Mouse (Mus musculus) adrenal gland, adult 8-10 months (tissue): ENCODE measurements around the gene Tnpo1. TPM values are rescaled to one million over a fixed set of nuclear protein-coding genes. Genes with fewer than 3 reads are reported as not detected.

Experiments
- DNase-seq: peaks from one replicate; pipeline ENCODE4 v3.0.0; 2022
- total RNA-seq, 4 experiments: library from RNA; stranded (reverse); gene quantifications; 2 replicates each; pipeline ENCODE4 v1.2.4; 2022

Gene Tnpo1
- 100 to 1,000 TPM; 122 to 194 (median 144) TPM for total RNA-seq

DNA sequence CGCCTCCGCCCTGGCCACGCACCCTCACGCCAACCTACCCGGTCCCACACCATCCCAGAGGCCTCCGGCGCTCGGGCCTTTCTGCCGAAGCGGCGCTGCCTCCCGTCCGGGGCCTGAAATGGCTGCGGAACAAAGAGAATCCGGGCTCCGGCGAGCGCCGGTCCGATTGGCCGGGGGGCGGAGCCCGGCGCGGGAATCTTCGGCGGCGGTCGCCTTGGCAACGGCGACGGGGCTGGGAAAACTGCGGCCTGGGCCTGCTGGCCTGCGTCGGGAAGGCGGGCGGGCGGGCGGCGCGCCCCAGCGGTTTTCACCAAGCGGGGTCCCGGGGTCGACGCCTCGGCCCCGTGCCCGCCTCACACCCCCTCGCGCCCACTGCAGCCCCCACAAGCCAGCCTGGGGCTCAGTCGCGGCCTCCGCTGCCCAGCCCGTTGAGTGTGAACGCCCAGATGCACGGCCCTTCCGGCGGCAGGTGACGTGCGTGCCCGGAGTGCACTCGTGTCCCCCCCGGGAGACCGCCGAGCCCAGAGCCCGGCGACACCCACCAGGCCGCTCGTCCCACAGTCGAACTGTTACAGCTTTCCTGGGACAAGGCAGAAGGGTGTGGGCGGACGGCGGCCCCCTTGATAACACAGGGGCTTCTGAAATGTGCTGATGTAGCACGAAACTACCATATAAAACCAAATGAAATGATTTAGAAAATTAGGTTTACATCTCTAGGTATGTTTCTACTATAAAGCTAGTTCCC is at the start of gene Tnpo1:
Gene Tnpo1, minus strand, starts transcription at position 172 of the 745 bp plus-strand sequence.
- peak; percentile 88 for DNase-seq

DNA sequence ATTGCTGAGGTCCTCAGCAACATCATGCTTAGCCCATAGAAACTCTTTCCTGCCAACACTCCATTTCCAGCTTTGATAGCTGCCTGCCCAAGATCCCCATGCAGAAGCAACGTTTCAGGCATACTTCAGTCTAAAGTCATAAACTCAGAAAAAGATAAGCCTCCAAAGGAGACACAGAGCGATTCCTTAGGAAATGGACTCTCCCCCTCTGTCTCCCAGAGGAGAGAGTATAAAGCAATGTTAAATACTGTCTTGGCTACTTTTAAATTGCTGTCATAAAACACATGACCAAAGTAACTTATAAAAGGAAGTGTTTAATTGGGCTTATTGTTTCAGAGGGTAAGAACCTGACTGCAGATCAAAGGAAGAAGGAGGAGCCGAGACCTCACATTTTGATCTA is 45.9 kb upstream of the Tnpo1 start:
- no peak for DNase-seq

DNA sequence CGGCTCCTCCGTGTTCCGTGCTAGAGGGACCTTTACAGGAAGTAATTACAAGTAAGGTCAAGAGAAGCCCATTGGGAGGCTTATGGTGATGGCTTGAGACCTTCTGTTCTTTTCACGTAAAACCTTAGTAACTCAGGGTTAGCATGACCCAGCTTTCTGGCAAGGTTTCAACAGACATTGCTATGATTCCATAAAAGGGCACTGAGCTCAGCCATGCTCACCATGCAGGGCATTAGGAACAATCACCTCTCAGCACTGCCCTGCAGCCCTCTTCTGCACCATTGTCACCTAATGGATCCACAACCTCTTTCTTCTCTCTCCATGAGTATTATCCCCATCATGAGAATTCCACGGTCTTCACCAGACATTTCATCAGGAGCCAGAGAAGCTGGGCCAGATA is 45.5 kb upstream of the Tnpo1 start:
- no peak for DNase-seq

DNA sequence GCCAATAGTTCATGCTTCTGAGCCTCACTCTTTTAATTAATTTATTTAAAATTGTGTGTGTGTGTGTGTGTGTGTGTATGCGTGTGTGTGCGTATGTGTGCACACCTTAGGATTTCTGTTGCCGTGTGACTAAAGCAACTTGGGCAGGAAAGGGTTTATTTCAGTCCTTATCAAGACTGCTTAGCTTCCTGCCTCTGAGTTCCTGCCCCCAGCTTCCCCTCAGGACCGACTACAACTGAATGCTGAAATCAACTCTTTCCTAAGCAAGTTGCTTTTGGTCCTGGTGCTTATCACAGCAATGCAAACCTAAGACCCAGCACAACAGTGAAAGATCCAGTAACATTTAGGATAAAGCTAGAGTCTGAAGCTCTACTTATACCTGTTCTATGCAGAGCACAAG is 42.3 kb upstream of the Tnpo1 start:
- no peak for DNase-seq

DNA sequence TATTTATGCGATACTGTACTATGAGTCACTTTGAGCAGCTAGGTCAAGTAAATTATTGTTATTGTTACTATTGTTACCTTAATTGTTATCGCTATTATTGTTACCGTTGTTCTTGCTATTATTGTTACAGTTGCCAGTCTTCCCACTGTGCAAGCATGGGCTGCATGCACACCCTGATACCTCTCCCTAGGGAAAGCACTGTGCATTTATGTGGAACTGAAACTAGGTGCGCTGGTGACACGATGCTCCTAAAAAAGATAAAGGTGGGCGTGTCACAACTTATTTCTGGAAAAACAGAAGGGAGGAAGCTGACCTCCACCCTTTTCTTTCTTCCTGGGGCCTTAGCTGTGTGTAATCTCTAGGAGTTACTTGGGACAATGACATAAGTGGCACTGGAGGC is 41.8 kb upstream of the Tnpo1 start:
- DNase-seq = no peak

DNA sequence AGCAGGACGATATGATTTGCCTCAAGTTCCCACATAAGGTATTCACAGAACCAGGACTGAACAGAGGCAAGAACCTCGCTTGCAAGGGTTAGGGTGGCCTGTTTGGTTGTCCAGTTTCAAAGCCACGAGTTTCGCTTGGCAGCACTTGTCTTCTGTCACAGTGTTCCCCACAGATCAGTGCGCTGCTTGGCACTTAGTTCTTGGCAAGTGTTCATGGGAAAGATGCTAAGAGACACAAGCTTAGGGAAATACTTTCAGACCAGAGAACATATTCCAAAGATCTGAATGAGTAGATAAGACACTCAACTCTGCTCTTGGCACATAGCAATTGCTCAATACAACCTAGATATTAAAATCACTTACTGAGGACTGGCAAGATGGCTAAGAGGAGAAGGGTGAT is 40.4 kb upstream of the Tnpo1 start:
- no peak for DNase-seq

DNA sequence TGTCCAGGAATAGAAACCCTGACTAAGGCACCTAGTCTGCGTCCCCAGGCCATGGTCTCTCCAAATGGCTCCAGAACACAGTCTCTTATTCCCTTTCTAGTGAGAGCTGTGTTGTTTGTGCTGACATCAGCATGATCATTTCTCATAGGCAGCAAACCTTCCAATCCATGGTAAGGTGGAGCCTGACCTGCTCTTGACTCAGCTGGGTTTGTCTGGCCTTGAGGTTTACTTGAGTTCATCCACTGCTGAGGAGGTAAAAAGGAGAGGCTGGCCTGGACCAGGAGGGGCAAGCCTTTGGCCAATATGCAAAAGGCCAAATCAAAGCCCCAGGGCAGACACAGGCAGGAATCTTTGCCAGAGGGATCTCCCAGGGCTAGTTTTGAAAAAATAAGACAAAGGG is 37.4 kb upstream of the Tnpo1 start:
- no peak for DNase-seq

DNA sequence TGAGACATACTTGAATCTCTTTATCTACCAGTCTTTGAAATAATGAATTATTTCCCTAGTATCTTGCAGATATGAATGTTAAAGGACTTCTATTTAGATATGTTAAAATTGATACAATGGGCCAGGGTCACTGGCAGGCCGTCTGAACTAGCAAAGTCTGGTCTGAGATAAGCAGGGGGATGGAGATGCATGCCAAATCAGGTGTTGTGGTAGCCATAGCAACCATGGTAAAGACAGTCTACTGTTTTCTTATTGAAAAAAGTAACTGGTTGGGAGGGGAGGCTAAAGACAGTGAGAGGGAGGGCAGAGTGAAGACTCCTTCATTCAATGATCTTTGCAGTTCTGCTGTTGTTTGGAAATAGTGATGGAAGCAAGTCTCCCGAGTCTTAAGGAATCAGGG is 32.0 kb upstream of the Tnpo1 start:
- DNase-seq = no peak

DNA sequence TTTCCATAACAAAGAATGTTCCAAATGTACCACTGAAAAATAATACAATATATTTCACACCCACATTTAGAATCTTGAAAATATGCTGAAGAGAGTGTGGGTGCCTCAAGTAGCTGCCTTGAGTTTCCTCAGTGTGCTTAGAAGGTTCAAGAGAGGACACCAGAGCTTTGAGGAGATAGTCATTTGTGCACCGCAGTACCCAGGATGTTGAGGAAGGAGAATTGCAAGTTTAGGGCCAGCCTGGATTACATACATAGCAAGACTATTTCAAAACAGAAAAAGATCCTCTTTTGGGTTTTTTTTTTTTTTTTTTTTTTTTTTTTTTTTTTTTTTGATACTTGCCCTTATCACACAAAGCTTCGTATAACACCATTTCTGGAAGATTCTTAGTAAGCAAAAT is 30.0 kb upstream of the Tnpo1 start:
- no peak for DNase-seq

DNA sequence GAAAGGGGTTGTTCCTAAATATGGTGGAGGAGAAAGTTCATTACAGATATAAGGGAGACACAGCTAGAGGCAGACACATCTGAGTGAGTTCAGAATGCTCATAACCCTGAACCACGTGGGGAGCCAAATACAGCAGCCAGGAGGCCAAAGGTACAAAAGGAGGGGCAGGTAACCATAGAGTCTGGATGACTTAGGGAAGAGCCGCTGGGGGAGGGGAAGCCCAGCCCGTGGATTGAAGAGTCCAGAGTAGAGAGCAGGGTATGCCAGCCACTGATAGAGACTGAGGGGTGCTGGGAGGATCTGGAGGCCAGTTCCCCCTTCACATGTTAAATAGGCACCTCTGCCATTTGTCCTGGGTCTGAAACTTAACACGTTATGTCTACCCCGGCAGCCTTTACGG is 29.5 kb upstream of the Tnpo1 start:
- DNase-seq = no peak

DNA sequence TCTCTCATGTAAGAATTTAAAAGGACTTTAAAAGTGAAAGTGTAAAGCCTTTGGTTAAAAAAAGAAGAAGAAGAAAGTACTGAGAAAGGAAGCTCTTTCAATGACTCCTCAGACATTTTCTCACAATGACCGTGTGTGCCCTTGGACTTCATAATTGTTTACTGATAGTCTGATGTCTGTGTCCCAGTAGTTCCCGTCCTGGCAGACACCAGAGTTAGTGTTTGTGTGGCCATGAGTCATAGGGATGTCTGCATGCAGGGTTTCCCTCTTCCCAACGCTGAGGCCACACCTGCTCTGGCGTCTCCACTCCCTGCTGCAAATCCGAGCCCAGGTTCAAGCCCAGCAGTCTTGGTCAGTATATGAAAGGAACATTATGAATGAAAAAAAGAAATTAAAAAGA is 29.0 kb upstream of the Tnpo1 start:
- peak; percentile 38 for DNase-seq

DNA sequence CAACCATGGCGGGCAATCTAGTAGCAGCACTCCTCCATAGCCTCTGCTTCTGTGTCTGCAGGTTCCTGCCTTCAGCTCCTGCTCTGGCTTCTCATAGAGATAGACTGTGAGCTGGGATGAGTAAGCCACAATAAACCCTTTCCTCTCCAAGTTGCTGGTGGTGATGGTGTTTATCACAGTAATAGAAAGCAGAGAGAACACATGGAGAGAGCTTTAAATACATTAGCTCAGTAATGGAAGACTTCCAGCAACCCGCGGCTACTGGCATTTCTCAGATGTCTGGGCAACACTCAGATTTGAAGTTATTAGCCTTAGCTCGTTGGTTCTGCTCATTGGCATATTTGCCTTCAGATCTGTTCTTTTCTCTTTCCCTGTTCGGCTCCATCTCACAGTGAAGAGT is 27.6 kb upstream of the Tnpo1 start:
- DNase-seq = no peak

DNA sequence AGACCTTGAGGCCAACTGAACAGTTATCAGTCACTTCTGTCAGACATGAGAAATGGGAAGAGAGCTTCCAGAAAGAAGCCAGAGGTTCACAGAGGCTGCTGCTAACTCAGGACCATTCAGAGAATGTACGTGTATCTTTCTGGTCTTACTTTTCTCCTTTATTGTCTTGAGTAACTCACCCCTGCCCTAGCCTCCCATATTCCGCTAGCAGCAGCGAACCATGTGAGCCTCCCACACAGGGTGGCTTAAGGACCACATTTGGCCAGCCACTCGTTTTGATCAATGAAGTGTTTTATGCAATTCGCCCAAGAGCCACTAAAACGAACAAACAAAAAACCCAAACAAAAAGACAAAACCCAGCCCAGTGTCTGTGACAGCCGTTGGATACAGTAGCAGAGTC is 25.8 kb upstream of the Tnpo1 start:
- DNase-seq = no peak

DNA sequence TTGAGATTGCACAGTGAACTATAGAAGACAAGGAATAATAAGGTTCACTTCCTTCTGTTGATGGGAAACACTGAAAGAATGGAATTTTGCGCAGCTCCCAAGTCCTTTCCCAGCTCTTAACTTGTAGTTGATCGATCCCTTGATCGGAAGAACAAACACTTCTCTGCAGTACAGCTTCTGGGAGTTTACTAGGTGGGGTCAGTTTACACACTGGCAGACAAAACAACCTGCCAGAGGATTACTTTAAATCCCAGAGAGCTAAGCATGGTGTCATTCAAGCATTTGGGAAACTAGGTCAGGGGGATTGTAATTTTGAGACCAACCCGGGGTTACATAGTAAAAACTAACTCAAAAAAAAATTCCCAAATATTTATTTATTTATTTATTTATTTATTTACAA is 22.0 kb upstream of the Tnpo1 start:
- DNase-seq = no peak

DNA sequence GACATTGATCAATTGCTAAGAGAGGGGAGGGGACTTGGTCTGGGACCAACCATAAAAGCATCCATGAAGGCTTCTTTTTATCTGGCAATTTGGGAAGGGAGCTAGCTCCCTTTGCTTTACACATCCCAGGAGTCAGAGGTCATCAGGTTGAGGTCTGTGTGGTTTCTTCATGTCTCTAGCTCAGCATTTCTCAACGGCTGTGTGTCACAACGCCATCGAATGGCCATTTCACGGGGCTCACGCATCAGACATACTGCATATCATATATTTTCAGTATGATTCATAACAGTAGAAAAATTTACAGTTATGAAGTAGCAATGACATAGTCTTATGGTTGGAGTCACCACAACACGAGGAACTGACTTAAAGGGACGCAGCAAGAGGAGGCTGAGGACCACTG is 20.2 kb upstream of the Tnpo1 start:
- DNase-seq = no peak

DNA sequence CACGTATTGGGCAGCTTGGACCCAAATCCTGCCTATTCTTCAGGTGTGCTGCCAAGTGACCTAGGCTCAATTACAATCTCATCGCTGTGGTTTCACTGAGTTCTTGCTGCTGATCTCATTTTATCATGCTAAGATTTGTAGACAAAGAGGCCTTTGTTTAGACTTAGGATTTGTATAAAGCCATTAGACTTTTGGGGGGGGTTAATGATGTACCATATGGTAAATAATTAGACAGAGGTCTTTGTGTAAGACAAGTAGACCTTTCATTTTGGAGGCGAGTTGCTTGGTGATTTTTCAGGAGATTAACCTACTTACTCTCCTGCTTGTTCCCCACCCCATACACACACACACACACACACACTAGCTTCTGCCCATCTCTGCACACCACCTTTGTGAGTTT is 19.7 kb upstream of the Tnpo1 start:
- no peak for DNase-seq

DNA sequence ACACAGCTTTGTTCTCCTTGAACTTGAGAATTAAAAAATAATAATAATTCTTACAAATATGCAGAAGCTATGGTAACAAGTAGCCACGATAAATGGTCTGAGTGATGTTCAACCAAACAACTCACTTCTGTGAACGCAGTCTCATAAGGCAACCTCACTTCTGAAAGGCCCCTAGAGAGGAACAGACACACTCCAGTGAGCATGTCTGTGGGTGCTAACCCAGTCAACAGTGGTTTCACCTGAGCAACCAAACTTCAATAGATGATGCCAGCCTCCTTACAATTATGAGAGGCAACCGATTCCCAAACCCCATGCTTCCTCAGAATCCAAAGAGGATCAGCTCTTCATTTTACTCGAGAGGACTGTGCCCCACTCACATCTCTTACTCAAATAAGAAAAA is 19.2 kb upstream of the Tnpo1 start:
- DNase-seq = no peak

DNA sequence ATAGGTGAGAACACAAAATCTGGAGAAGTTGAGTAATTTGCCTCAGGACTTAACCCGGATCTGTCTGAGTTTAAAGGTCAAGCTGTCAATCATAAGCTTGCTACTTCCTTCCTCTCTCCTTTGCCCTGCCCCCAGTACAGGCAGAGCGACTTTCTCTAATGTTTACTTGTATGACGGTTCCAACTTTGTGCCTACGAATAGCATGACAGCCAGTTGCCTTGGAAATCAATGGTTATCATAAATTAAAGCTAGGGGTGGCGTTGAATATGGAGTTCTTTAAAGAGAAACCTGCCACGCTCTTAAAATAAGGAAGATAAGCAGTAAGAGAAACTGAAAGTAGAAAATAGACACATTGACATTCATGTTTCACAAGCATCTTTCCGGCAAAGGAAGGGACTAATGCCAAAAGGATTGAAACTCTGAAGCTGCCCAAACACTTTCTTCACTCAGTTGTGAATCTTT is 18.5 kb upstream of the Tnpo1 start:
- DNase-seq = no peak

DNA sequence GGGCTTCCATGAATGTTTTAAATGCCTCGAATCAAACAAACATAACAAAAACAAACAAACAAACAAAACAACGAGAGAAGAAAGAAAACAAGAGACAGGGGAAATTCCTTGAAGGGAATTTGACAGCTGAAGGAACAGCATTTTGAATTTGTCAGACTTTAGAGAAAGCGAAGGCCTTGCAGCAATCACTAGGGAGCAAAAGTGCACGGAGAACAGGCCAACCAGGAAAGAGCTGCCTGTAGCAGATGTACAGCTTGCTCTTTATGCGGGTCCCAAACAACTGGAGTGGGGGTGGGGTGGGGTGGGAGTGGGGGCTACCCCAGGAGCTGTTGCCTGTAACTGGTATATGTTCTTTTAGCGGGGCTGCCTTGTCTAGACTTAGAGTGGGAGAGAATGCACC is 16.2 kb upstream of the Tnpo1 start:
- no peak for DNase-seq

DNA sequence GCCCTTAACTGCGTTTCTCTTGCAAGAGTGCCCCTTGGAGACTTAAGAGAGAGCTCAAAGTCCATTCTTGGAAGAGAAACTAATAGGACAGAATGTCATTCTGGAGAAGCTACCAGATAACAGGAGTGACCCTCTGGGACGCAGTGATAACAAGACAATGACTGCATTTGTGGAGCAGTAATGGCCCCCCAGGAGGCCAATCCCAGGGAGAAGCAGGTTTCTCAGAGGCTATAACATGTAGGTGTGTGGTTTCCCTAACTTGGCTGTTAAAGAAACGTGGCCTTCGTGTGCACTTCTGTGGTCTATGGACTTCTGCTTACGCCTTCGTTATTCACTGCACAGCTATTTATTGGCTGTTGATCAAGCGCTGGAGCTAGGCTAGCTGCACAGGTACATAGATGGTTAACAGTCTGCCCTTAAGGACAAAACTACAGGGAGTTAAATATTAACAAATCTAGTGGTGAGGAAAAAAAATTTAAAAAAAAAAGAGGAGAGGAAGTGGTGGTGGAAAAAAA is 15.7 kb upstream of the Tnpo1 start:
- DNase-seq = no peak

DNA sequence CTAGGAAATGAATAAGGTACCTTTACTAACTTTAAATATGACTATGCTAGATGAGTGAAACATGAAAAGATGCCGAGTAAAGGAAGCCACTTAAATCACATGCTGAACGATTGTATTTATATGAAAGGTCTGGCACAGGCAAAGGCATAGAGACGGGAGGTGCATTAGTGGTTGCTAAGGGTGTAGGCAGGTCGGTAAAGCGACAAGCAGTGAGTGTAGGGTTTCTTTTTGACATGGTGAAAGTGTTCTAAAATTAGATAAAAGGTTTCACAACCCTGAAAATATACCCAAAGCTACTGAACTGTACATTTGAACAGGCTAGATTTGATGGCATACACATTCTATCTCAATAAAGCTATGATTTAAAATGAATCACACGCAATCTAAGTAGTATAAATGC is 10.9 kb upstream of the Tnpo1 start:
- no peak for DNase-seq

DNA sequence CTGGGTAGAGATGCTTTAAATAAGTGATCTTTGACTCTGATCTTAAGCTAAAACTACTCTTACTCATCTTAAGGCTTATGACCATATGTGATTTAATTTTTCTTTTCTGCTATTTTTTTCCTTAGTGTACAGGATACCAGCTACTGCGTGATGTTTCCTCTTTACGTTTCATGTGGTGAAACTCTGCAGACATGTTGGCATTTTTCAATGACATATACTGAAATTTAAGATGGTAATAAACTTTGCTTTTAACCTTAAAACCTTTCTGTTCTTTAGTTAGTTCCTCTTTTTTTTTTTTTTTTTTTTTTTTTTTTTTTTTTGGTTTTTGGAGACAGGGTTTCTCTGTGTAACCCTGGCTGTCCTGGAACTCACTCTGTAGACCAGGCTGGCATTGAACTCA is 2.7 kb upstream of the Tnpo1 start:
- DNase-seq = no peak

DNA sequence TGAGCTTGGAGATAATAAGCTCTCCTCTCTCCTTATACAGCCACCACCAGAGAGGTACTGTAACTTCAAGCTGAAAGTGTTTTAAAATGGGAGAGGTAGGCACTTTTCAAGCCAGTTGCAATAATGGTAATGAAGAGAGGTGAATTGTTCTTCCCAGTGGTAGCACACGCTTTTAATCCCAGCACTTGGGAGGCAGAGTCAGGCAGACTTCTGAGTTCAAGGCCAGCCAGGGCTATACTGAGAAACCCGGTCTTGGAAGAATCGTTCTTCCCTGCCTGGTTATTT is 716 bp upstream of the Tnpo1 start:
- DNase-seq = no peak

DNA sequence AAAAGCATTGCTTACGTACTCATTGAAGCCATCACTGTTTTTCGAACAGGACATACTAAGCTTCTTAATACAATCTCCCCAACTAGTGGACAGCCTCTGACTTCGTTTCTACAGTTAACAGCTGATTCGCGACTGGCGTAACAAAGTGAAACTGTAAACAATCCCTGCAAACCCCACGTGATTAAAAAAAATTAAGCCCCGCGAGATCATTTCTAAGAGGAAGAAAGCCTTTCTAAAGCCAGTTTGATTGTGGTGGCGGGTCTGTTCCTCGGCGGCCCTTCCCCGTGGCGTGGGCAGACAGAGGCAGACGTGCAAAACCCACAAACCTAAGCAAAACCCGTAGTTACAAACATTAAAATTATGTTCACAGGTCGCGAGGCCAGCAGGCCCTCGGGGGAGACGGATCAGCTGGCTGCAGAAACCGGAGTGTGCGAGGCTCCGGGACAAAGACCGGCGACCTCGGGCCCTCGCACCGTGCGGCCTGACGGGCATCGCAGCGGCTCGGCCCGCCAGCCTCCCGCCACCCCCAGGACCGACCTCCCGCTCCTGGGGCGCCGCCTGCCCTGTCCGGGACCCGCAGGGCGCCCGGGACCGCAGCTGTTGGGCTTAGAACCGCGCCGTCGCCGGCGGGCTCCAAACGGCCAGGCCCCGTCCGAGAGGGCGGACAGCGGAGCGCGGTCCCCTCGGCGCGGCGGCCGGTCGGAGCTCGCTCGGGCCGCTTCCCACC is 535 bp downstream of the Tnpo1 start:
- DNase-seq = peak; percentile 40
